Mouse (Mus musculus) bone marrow, adult 2 months (tissue): ENCODE results near the gene Sorbs1.

Source experiments
- CTCF ChIP-seq: fragments of 200-500 bp; IDR thresholded peaks from 2 replicates; pipeline ENCODE4 v1.5.1; 2011; ENCODE audit warnings: low read length, control low read depth; ENCODE audit not compliant: control insufficient read depth, insufficient read depth
- POLR2A ChIP-seq: fragments of 200-500 bp; IDR thresholded peaks from 2 replicates; pipeline ENCODE4 v1.6.1; 2011; ENCODE audit warnings: low read depth, mild to moderate bottlenecking, control low read depth, low read length, borderline replicate concordance; ENCODE audit not compliant: control insufficient read depth

- TF ChIP-seq CTCF (no peak), POLR2A (no peak)
Measured at GRCm38 (mm10) chr19:40248476-40248875, 265.1 kb downstream of the Sorbs1 start.
